Mouse (Mus musculus) cerebellum, adult 11-12 months (tissue): Measurements from ENCODE around the gene Zc3h10.
"Not testable (repeated sequence)": the region's sequence is repeated elsewhere in the genome, so short reads cannot be mapped to it uniquely, and the experiment has no call there.

ENCODE experiments used
- DNase-seq: peaks from one replicate; pipeline ENCODE4 v3.0.0; 2022

Zc3h10 gene

GRCm38 (mm10) chr10:128494667-128495245 lies 52.8 kb downstream of the Zc3h10 start:
- peak; percentile 60 for DNase-seq

- peak; percentile 98 for DNase-seq
These were observed 53.6 kb downstream of the Zc3h10 start, which contains the start of gene Myl6 for GRCm38 (mm10) chr10:128493695-128494666. Gene Myl6 (minus strand): TSS chr10:128494145.

- no peak for DNase-seq
These were observed 54.3 kb downstream of the Zc3h10 start for GRCm38 (mm10) chr10:128493319-128493694.

GRCm38 (mm10) chr10:128492633-128493311 lies 54.8 kb downstream of the Zc3h10 start:
- DNase-seq = peak; percentile 67

- not testable (repeated sequence) for DNase-seq
These were observed 55.5 kb downstream of the Zc3h10 start for GRCm38 (mm10) chr10:128492051-128492450.
